Mouse (Mus musculus): ENCODE measurements around the gene Slc26a3. TPM values are rescaled to one million over a fixed set of nuclear protein-coding genes. Genes with fewer than 3 reads are reported as not detected.
"Not testable (repeated sequence)": the region's sequence is repeated elsewhere in the genome, so short reads cannot be mapped to it uniquely, and the experiment has no call there.

Gene Slc26a3
- polyA plus RNA-seq, 1 experiment from 2014 or later = not detected

DNA sequence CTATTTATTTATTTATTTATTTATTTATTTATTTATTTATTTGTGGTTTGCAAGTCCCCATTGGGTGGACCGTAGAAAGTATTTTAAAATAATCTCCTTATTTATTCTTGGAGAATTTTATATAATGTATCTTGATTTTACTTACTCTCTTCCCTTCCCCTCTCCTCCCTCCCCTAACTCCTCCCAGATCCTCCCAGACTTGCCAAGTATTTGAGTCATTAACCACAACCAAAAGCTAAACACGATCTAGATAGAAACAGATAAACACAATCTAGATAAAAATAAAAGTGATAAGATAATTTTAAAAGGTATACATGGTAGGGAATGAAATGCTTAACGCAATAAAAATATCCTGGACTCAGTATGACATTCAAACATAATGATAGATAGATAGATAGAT is 58.7 kb downstream of the Slc26a3 start:
- H3K4me2 ChIP-seq (ENCODE audit: low read depth) = no peak overlapping the region
- no peak for ATAC-seq (ENCODE audit: insufficient read depth, low FRiP score, low TSS enrichment)
- H3K27me3 ChIP-seq (ENCODE audit: control insufficient read depth, insufficient read depth, low read length) = no peaks in the 10 kb centered on the region
- no peak overlapping the region for H3K9ac ChIP-seq (ENCODE audit: low read length)
- no peaks in the 10 kb centered on the region for H3K9me3 ChIP-seq (ENCODE audit: control insufficient read depth, low read length)
- no peak for DNase-seq (ENCODE audit: low spot score)
- no peak overlapping the region for H3K4me3 ChIP-seq (ENCODE audit: low read depth, low read length)
- WGBS = 90% methylated on average over 3 of the region's 3 CpGs
- no peaks in the 10 kb centered on the region for H3K4me1 ChIP-seq (ENCODE audit: control insufficient read depth, insufficient read depth, low read length)
- H3K27ac ChIP-seq (ENCODE audit: low read depth, low read length) = no peak overlapping the region
- no peaks in the 10 kb centered on the region for H3K36me3 ChIP-seq (ENCODE audit: control insufficient read depth, insufficient read depth, low read length)

GRCm38 (mm10) chr12:31456271-31456670 is 65.6 kb downstream of the Slc26a3 start:
- 89% methylated on average over 9 of the region's 9 CpGs for WGBS
- H3K4me1 ChIP-seq (ENCODE audit: control insufficient read depth, insufficient read depth, low read length) = no peaks in the 10 kb centered on the region
- no peak for ATAC-seq (ENCODE audit: insufficient read depth, low FRiP score, low TSS enrichment)

GRCm38 (mm10) chr12:31458474-31458873 is 67.8 kb downstream of the Slc26a3 start:
- no peak overlapping the region for H3K4me2 ChIP-seq (ENCODE audit: low read depth)
- H3K9ac ChIP-seq (ENCODE audit: low read length) = no peak overlapping the region
- no peak for ATAC-seq (ENCODE audit: insufficient read depth, low FRiP score, low TSS enrichment)
- no peaks in the 10 kb centered on the region for H3K27me3 ChIP-seq (ENCODE audit: control insufficient read depth, insufficient read depth, low read length)
- DNase-seq (ENCODE audit: low spot score) = no peak
- H3K4me3 ChIP-seq (ENCODE audit: low read depth, low read length) = no peak overlapping the region
- no peaks in the 10 kb centered on the region for H3K9me3 ChIP-seq (ENCODE audit: control insufficient read depth, low read length)
- no peaks in the 10 kb centered on the region for H3K36me3 ChIP-seq (ENCODE audit: control insufficient read depth, insufficient read depth, low read length)
- WGBS = 76% methylated on average over 4 of the region's 4 CpGs
- H3K27ac ChIP-seq (ENCODE audit: low read depth, low read length) = no peak overlapping the region
- no peaks in the 10 kb centered on the region for H3K4me1 ChIP-seq (ENCODE audit: control insufficient read depth, insufficient read depth, low read length)

More at GRCm38 (mm10) chr12:31456271-31456670, 65.6 kb downstream of the Slc26a3 start:
- Histone ChIP-seq H3K27me3 (ENCODE audit: control insufficient read depth, insufficient read depth, low read length) (no peaks in the 10 kb centered on the region), H3K27ac (ENCODE audit: low read depth, low read length) (no peak overlapping the region), H3K4me2 (ENCODE audit: low read depth) (no peak overlapping the region), H3K9me3 (ENCODE audit: control insufficient read depth, low read length) (no peaks in the 10 kb centered on the region), H3K4me3 (ENCODE audit: low read depth, low read length) (no peak overlapping the region), H3K36me3 (ENCODE audit: control insufficient read depth, insufficient read depth, low read length) (no peaks in the 10 kb centered on the region), H3K9ac (ENCODE audit: low read length) (no peak overlapping the region)
- DNase-seq (ENCODE audit: low spot score) = no peak

DNA sequence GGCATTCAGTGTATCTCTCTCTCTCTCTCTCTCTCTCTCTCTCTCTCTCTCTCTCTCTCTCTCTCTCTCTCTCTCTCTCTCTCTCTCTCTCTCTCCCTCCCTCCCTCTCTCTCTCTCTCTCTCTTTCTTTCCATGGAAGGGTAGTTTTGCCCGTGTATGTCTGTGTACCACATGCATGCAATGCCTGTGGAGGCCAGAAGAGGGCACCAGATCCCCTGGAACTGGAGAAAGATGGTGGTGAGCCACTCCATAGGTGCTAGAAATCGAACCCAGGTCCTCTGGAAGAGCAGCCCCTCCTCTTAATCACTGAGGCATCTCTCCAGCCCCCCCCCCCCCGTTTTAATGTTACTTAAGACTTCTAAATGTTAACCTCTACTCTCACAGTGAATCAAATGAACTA is 69.6 kb downstream of the Slc26a3 start:
- not testable (repeated sequence) for H3K4me2 ChIP-seq (ENCODE audit: low read depth); H3K9me3 ChIP-seq (ENCODE audit: control insufficient read depth, low read length); H3K4me1 ChIP-seq (ENCODE audit: control insufficient read depth, insufficient read depth, low read length); ATAC-seq (ENCODE audit: insufficient read depth, low FRiP score, low TSS enrichment); H3K27ac ChIP-seq (ENCODE audit: low read depth, low read length); DNase-seq (ENCODE audit: low spot score); H3K4me3 ChIP-seq (ENCODE audit: low read depth, low read length); H3K9ac ChIP-seq (ENCODE audit: low read length); H3K27me3 ChIP-seq (ENCODE audit: control insufficient read depth, insufficient read depth, low read length); H3K36me3 ChIP-seq (ENCODE audit: control insufficient read depth, insufficient read depth, low read length)
- 45% methylated on average over 3 of the region's 3 CpGs for WGBS

- Histone ChIP-seq H3K27me3 (ENCODE audit: control insufficient read depth, insufficient read depth, low read length) (no peaks in the 10 kb centered on the region), H3K4me3 (ENCODE audit: low read depth, low read length) (no peak overlapping the region), H3K9ac (ENCODE audit: low read length) (no peak overlapping the region), H3K4me2 (ENCODE audit: low read depth) (no peak overlapping the region), H3K36me3 (ENCODE audit: control insufficient read depth, insufficient read depth, low read length) (no peaks in the 10 kb centered on the region), H3K9me3 (ENCODE audit: control insufficient read depth, low read length) (no peaks in the 10 kb centered on the region), H3K4me1 (ENCODE audit: control insufficient read depth, insufficient read depth, low read length) (no peaks in the 10 kb centered on the region), H3K27ac (ENCODE audit: low read depth, low read length) (no peak overlapping the region)
- no peak for DNase-seq (ENCODE audit: low spot score)
- WGBS = 92% methylated on average over 9 of the region's 9 CpGs
- ATAC-seq (ENCODE audit: insufficient read depth, low FRiP score, low TSS enrichment) = no peak
These were observed 70.7 kb downstream of the Slc26a3 start for GRCm38 (mm10) chr12:31461371-31461770.

DNA sequence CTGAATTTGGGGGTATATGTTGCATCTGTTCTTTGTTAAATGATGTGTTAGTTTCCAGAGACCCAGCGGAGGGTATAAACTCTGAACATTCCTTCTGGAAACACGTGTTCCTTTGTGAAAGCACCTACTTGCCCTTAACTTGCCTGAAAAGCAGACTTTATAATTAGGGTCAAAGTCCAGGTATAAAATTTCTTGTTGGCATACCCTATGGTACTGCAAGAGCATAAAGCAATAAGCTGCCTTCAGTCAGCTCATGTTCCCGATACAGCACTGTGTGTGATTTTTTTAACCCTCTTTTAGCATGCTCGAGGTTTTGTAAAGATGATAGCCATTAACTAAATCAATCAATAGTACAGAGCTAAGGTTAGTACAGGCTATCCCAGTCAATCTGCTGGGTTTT is 71.9 kb downstream of the Slc26a3 start:
- Histone ChIP-seq H3K36me3 (ENCODE audit: control insufficient read depth, insufficient read depth, low read length) (no peaks in the 10 kb centered on the region), H3K4me1 (ENCODE audit: control insufficient read depth, insufficient read depth, low read length) (no peaks in the 10 kb centered on the region), H3K4me2 (ENCODE audit: low read depth) (no peak overlapping the region), H3K4me3 (ENCODE audit: low read depth, low read length) (no peak overlapping the region), H3K9ac (ENCODE audit: low read length) (no peak overlapping the region), H3K27ac (ENCODE audit: low read depth, low read length) (no peak overlapping the region), H3K27me3 (ENCODE audit: control insufficient read depth, insufficient read depth, low read length) (no peaks in the 10 kb centered on the region), H3K9me3 (ENCODE audit: control insufficient read depth, low read length) (no peaks in the 10 kb centered on the region)
- DNase-seq (ENCODE audit: low spot score) = no peak
- no peak for ATAC-seq (ENCODE audit: insufficient read depth, low FRiP score, low TSS enrichment)
- WGBS = 80% methylated on average over 4 of the region's 4 CpGs

DNA sequence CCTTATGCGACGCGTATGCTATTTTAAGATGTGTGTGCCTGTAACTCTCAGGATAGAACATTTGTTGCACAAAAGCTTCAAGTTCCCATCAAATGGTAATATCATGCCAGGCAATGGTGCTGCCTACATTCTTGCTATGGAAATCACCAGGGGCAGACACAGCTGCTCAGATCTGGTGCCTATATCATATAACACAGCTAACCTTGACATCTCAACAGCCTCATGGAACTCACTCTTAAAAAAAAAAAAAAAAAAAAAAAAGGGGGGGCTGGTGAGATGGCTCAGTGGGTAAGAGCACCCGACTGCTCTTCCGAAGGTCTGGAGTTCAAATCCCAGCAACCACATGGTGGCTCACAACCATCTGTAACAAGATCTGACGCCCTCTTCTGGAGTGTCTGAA is 87.5 kb downstream of the Slc26a3 start:
- not testable (repeated sequence) for H3K4me1 ChIP-seq (ENCODE audit: control insufficient read depth, insufficient read depth, low read length); H3K9me3 ChIP-seq (ENCODE audit: control insufficient read depth, low read length); H3K27ac ChIP-seq (ENCODE audit: low read depth, low read length); H3K4me2 ChIP-seq (ENCODE audit: low read depth); H3K9ac ChIP-seq (ENCODE audit: low read length); ATAC-seq (ENCODE audit: insufficient read depth, low FRiP score, low TSS enrichment); H3K36me3 ChIP-seq (ENCODE audit: control insufficient read depth, insufficient read depth, low read length); DNase-seq (ENCODE audit: low spot score); H3K27me3 ChIP-seq (ENCODE audit: control insufficient read depth, insufficient read depth, low read length); H3K4me3 ChIP-seq (ENCODE audit: low read depth, low read length)
- 94% methylated on average over 4 of the region's 6 CpGs for WGBS

- Histone ChIP-seq H3K36me3 (ENCODE audit: control insufficient read depth, insufficient read depth, low read length) (peaks cover 10% of the 10 kb centered on the region), H3K4me3 (ENCODE audit: low read depth, low read length) (no peak overlapping the region), H3K9me3 (ENCODE audit: control insufficient read depth, low read length) (no peaks in the 10 kb centered on the region), H3K9ac (ENCODE audit: low read length) (no peak overlapping the region), H3K27ac (ENCODE audit: low read depth, low read length) (no peak overlapping the region), H3K4me2 (ENCODE audit: low read depth) (no peak overlapping the region), H3K27me3 (ENCODE audit: control insufficient read depth, insufficient read depth, low read length) (no peaks in the 10 kb centered on the region), H3K4me1 (ENCODE audit: control insufficient read depth, insufficient read depth, low read length) (no peaks in the 10 kb centered on the region)
- 92% methylated on average over 6 of the region's 6 CpGs for WGBS
- no peak for DNase-seq (ENCODE audit: low spot score)
- no peak for ATAC-seq (ENCODE audit: insufficient read depth, low FRiP score, low TSS enrichment)
These were observed 95.8 kb downstream of the Slc26a3 start for GRCm38 (mm10) chr12:31486431-31486830.

DNA sequence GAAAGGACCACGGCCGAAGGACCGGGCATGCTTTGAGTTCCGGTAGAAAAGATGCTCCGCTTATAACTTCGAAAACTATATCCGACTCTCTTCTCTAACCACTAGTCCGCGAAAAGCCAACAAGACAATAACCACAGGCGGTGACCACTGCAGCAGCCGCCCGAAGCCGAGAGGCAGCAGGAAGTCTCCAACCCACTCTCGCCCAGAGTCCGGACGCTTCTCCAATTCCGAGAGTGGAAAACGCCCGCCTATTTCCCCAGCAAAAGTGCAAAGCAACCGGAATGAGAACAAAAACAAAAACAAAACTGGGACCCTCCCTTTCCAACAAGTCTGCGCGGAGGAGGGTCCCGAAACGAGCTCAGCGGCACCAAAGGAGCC is 108.3 kb downstream of the Slc26a3 start:
- WGBS = 1% methylated on average over 25 of the region's 25 CpGs
- peak overlapping the region; percentile 77; the same call in 1 of the 2 replicates for H3K27ac ChIP-seq (ENCODE audit: low read depth, low read length)
- 0 out of 2 replicates have a peak, but pooled peaks have one; percentile 8 for ATAC-seq (ENCODE audit: insufficient read depth, low FRiP score, low TSS enrichment)

More for the DNA sequence above, 108.3 kb downstream of the Slc26a3 start:
- no peaks in the 10 kb centered on the region for H3K27me3 ChIP-seq (ENCODE audit: control insufficient read depth, insufficient read depth, low read length)
- H3K4me3 ChIP-seq (ENCODE audit: low read depth, low read length) = peak overlapping the region; percentile 91
- peak overlapping the region; percentile 90 for H3K9ac ChIP-seq (ENCODE audit: low read length)
- peaks cover 2% of the 10 kb centered on the region; the same call in 1 of the 2 replicates for H3K4me1 ChIP-seq (ENCODE audit: control insufficient read depth, insufficient read depth, low read length)
- DNase-seq (ENCODE audit: low spot score) = no peak
- H3K9me3 ChIP-seq (ENCODE audit: control insufficient read depth, low read length) = no peaks in the 10 kb centered on the region
- H3K4me2 ChIP-seq (ENCODE audit: low read depth) = peak overlapping the region; percentile 70
- H3K36me3 ChIP-seq (ENCODE audit: control insufficient read depth, insufficient read depth, low read length) = no peaks in the 10 kb centered on the region

Data from neural tube, embryonic 11.5 days (tissue).